Mouse (Mus musculus) naive thymus-derived CD4-positive, alpha-beta T cell, adult 2 months (primary cell): ENCODE results near the gene Sap30l.
"Not testable (repeated sequence)": the region's sequence is repeated elsewhere in the genome, so short reads cannot be mapped to it uniquely, and the experiment has no call there.

ENCODE experiments used
- DNase-seq: peaks from one replicate; pipeline ENCODE4 v3.0.0-alpha.2; 2011; ENCODE audit warnings: low read depth

Gene Sap30l

GRCm38 (mm10) chr11:57831861-57832260, 30.4 kb downstream of the Sap30l start:
- no peak for DNase-seq

GRCm38 (mm10) chr11:57832552-57833201, 31.2 kb downstream of the Sap30l start, which contains the start of gene Hand1:
Gene Hand1, minus strand, starts transcription at chr11:57832818.
- no peak for DNase-seq

GRCm38 (mm10) chr11:57833296-57833977, 32.0 kb downstream of the Sap30l start:
- DNase-seq = no peak

- DNase-seq = no peak
These were observed 32.6 kb downstream of the Sap30l start for GRCm38 (mm10) chr11:57834031-57834430.

GRCm38 (mm10) chr11:57835331-57835730, 33.9 kb downstream of the Sap30l start:
- no peak for DNase-seq

GRCm38 (mm10) chr11:57835931-57836330, 34.5 kb downstream of the Sap30l start:
- DNase-seq = no peak

GRCm38 (mm10) chr11:57836401-57836800, 35.0 kb downstream of the Sap30l start:
- no peak for DNase-seq

GRCm38 (mm10) chr11:57836872-57837680, 35.6 kb downstream of the Sap30l start:
- DNase-seq = no peak

- no peak for DNase-seq
These were observed 36.6 kb downstream of the Sap30l start for GRCm38 (mm10) chr11:57837861-57838680.

GRCm38 (mm10) chr11:57840986-57841385, 39.5 kb downstream of the Sap30l start:
- DNase-seq = no peak

- DNase-seq = no peak
These were observed 40.0 kb downstream of the Sap30l start for GRCm38 (mm10) chr11:57841391-57841790.

GRCm38 (mm10) chr11:57846421-57847363, 45.3 kb downstream of the Sap30l start:
- not testable (repeated sequence) for DNase-seq

GRCm38 (mm10) chr11:57847396-57847795, 46.0 kb downstream of the Sap30l start:
- DNase-seq = no peak

- DNase-seq = no peak
These were observed 48.9 kb downstream of the Sap30l start for GRCm38 (mm10) chr11:57850298-57850697.

- DNase-seq = no peak
These were observed 49.5 kb downstream of the Sap30l start for GRCm38 (mm10) chr11:57850931-57851330.

- DNase-seq = no peak
These were observed 52.1 kb downstream of the Sap30l start for GRCm38 (mm10) chr11:57853571-57853970.

- no peak for DNase-seq
These were observed 56.3 kb downstream of the Sap30l start for GRCm38 (mm10) chr11:57857709-57858108.
